Mouse (Mus musculus) bone marrow, adult 2 months (tissue): Measurements from ENCODE around the gene Mrps34. TPM values are rescaled to one million over a fixed set of nuclear protein-coding genes. Genes with fewer than 3 reads are reported as not detected.

Experiments
- H3K27ac ChIP-seq: fragments of 200-500 bp; 2 replicates; pipeline ENCODE4 v1.5.1; 2012; ENCODE audit warnings: low read depth, mild to moderate bottlenecking, control low read depth, inconsistent platforms, low read length; ENCODE audit not compliant: control insufficient read depth, poor library complexity, insufficient read depth
- H3K4me1 ChIP-seq: fragments of 200-500 bp; 2 replicates; pipeline ENCODE4 v1.6.1; 2011; ENCODE audit warnings: low read length; ENCODE audit not compliant: control insufficient read depth, insufficient read depth
- H3K4me3 ChIP-seq: fragments of 200-500 bp; replicated peaks from 2 replicates; pipeline ENCODE3; 2011; ENCODE audit warnings: mild to moderate bottlenecking, low read depth, low read length, control low read depth; ENCODE audit not compliant: control insufficient read depth
- CTCF ChIP-seq: fragments of 200-500 bp; IDR thresholded peaks from 2 replicates; pipeline ENCODE4 v1.5.1; 2011; ENCODE audit warnings: low read length, control low read depth; ENCODE audit not compliant: control insufficient read depth, insufficient read depth
- POLR2A ChIP-seq: fragments of 200-500 bp; IDR thresholded peaks from 2 replicates; pipeline ENCODE4 v1.6.1; 2011; ENCODE audit warnings: low read depth, mild to moderate bottlenecking, control low read depth, low read length, borderline replicate concordance; ENCODE audit not compliant: control insufficient read depth
- WGBS: fragments of 180-500 bp; shearing (Covaris S2); methylation state at CpG from one replicate; pipeline ENCODE4 v1.1.7; 2018; 5-methylcytosine and 5-hydroxymethylcytosine counted together
- polyA plus RNA-seq: library from polyadenylated mRNA; stranded (reverse); fragments of >200 nt; gene quantifications from 2 replicates; pipeline ENCODE4 v1.2.4, GENCODE M21; 2011; ENCODE audit warnings: low replicate concordance; ENCODE audit not compliant: missing spikeins, insufficient read depth, insufficient read length

Gene Mrps34
- polyA plus RNA-seq, 1 experiment: 43.9 TPM

- H3K27ac ChIP-seq: peak overlapping the region; percentile 69
- WGBS: 71% methylated on average over 8 of the region's 8 CpGs
- H3K4me3 ChIP-seq: no peak overlapping the region
- TF ChIP-seq POLR2A (0 out of 2 replicates have a peak, but pooled peaks have one; percentile 18), CTCF (no peak)
- peaks cover 3% of the 10 kb centered on the region; the same call in 1 of the 2 replicates for H3K4me1 ChIP-seq
Observed at GRCm38 (mm10) chr17:24857831-24858470, 37.0 kb upstream of the Mrps34 start.

DNA sequence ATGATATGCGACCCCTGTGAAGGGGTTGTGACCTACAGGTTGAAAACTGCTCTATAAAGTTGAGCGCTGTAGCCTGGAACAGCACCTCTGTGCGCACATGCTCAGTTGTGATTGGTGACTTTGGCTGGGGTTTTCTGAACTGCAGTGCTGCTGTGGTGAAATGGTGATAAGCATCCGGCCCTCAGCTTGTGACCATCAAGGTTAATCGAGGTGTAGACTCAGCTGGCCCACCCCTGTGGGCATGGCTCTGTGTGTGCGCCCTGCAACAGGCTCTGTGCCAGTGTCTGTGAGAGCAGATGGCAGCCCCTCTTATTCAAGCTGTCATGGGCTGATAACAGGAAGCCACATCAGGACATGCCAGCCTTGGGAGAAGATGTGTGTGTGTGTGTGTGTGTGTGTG, 35.9 kb upstream of the Mrps34 start:
- 63% methylated on average over 6 of the region's 6 CpGs for WGBS
- Histone ChIP-seq H3K4me3 (no peak overlapping the region), H3K4me1 (peaks cover 3% of the 10 kb centered on the region; the same call in 1 of the 2 replicates), H3K27ac (peak overlapping the region; percentile 85)
- TF ChIP-seq CTCF (no peak), POLR2A (peak; percentile 35; the same call in 1 of the 2 replicates)

DNA sequence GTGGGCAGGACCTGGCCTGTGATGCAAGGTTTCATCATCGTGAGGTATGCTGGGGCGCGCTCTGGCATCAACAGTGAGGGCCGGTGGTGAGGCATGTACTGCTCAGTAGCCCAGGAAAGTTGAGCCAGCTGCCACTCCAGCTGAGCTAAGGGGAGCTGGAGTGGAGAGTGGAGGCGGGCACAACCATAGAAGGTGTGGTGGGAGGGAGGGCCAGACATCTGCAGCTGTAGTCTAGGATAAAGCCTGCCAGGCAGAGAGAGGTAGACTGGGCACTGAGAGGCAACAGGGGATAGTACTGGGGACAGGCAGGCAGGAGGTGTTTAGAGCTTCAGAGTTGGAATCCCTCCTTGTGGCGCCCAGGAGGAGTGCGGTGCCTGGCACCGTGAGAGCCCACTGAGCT, 34.8 kb upstream of the Mrps34 start:
- Histone ChIP-seq H3K4me1 (peaks cover 3% of the 10 kb centered on the region; the same call in 1 of the 2 replicates), H3K27ac (peak overlapping the region; percentile 85), H3K4me3 (peak overlapping the region; percentile 16)
- 63% methylated on average over 8 of the region's 8 CpGs for WGBS
- peak; percentile 69 for TF ChIP-seq POLR2A
- no peak for TF ChIP-seq CTCF

- H3K27ac ChIP-seq: no peak overlapping the region
- H3K4me1 ChIP-seq: peaks cover 3% of the 10 kb centered on the region; the same call in 1 of the 2 replicates
- no peak overlapping the region for H3K4me3 ChIP-seq
- whole genome bisulfite sequencing: 94% methylated on average over 3 of the region's 3 CpGs
- no peak for TF ChIP-seq POLR2A
- TF ChIP-seq CTCF: no peak
Observed at GRCm38 (mm10) chr17:24861785-24862184, 33.1 kb upstream of the Mrps34 start.

DNA sequence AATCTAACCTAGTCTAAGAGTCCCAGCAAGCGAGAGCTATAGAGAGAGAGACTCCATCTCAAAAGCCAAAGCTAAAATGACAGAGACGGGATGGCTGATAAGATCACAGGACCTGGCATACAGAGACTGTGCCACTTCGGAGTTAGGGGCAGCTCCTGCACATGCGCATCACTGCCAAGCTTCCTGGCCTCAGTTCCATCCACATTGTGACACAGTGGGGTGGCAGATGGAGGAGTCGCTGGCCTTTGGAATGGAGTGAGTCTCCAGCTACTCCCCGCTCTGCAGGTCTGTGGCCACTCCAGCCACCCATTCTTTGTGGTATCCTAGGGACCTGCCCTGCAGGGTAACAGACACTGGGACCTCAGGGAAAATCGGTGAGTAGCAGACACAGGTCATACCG, 29.1 kb upstream of the Mrps34 start, which contains the start of gene Igfals:
TSS of gene Igfals (plus strand) at position 222 of the 400 bp plus-strand sequence.
- Histone ChIP-seq H3K4me1 (no peaks in the 10 kb centered on the region), H3K4me3 (no peak within 1 kb of the TSS), H3K27ac (no peak within 1 kb of the TSS)
- WGBS: 95% methylated on average over 8 of the region's 8 CpGs
- TF ChIP-seq CTCF (no peak), POLR2A (no peak)

- Histone ChIP-seq H3K27ac (no peak overlapping the region), H3K4me1 (no peaks in the 10 kb centered on the region), H3K4me3 (no peak overlapping the region)
- no peak for TF ChIP-seq POLR2A
- no peak for TF ChIP-seq CTCF
- 95% methylated on average over 10 of the region's 10 CpGs for WGBS
Observed at GRCm38 (mm10) chr17:24867914-24868313, 27.0 kb upstream of the Mrps34 start.

DNA sequence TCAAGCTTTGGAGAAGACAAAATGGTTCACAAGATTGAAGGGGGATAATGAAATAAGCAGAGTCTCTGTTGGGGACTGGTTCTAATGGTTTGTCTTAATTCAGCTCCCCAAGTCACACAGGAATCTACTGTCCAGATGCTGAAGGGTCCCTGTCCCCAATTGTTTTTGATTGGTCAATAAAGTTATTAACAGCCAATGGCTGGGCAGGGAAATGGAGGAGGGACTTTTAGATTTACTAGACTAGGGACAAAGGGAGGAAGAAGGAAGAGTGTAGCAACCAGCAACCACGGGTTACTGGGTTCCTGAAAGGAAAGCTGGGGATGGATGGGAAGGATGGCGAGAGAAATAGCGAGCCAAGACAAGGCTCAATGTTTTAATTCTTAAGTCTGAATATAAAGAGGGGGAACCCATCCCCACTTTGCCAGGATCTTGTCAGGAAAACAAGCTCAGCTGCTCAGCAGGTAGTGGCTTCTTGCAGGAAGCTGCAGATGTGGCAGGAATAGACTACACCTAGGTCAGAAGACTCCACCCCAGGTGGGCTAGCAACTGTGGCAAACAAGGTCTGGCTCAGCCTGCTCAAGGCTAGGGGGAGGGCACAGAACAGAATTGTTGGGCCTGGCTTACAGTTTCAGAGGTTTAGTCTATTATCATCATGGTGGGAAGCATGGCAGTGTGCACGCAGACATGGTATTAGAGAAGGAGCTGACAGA, 21.1 kb upstream of the Mrps34 start:
- WGBS: 53% methylated on average over 4 of the region's 4 CpGs
- Histone ChIP-seq H3K27ac (no peak overlapping the region), H3K4me3 (no peak overlapping the region), H3K4me1 (no peaks in the 10 kb centered on the region)
- TF ChIP-seq POLR2A (no peak), CTCF (no peak)

- Histone ChIP-seq H3K4me1 (no peaks in the 10 kb centered on the region), H3K27ac (no peak overlapping the region), H3K4me3 (no peak overlapping the region)
- 33% methylated on average over 1 of the region's 1 CpGs for WGBS
- TF ChIP-seq POLR2A (no peak), CTCF (no peak)
Observed at GRCm38 (mm10) chr17:24874405-24874745, 20.5 kb upstream of the Mrps34 start.
